Mouse (Mus musculus) erythroblast, embryonic 14.5 days (primary cell): ENCODE measurements at regions not wholly inside any gene's neighbourhood (a gene's known extent, or its start where the extent isn't known, plus 50 kb on each side); places are given as distances from the start of the nearest gene placed in this dataset.

Experiments used
- H3K27me3 ChIP-seq: 2 replicates; pipeline ENCODE4 v1.6.1; 2012; ENCODE audit warnings: inconsistent platforms; ENCODE audit not compliant: control insufficient read depth
- H3K36me3 ChIP-seq: 2 replicates; pipeline ENCODE4 v1.6.1; 2012; ENCODE audit warnings: mild to moderate bottlenecking, inconsistent platforms; ENCODE audit not compliant: control insufficient read depth
- H3K4me1 ChIP-seq: 2 replicates; pipeline ENCODE4 v1.6.1; 2012; ENCODE audit warnings: inconsistent platforms; ENCODE audit not compliant: control insufficient read depth
- H3K4me3 ChIP-seq: replicated peaks from 2 replicates; pipeline ENCODE3; 2012; ENCODE audit warnings: moderate library complexity, mild to moderate bottlenecking, inconsistent platforms
- H3K9me3 ChIP-seq: 2 replicates; pipeline ENCODE4 v1.6.1; 2012; ENCODE audit warnings: low read length, inconsistent platforms, mixed read lengths; ENCODE audit not compliant: control insufficient read depth
- GATA1 ChIP-seq: IDR thresholded peaks from 2 replicates; pipeline ENCODE4 v1.6.1; 2012; ENCODE audit warnings: low read length, inconsistent platforms, mixed read lengths
- TAL1 ChIP-seq: IDR thresholded peaks from 3 replicates; pipeline ENCODE4 v1.6.1; 2012; ENCODE audit warnings: low read length, inconsistent platforms, mixed read lengths

- Histone ChIP-seq H3K9me3 (no peaks in the 10 kb centered on the region), H3K27me3 (no peaks in the 10 kb centered on the region), H3K4me1 (no peaks in the 10 kb centered on the region), H3K4me3 (no peak overlapping the region), H3K36me3 (no peaks in the 10 kb centered on the region)
- TF ChIP-seq TAL1 (no peak), GATA1 (no peak)
These were observed 209.8 kb upstream of the Irx5 start for GRCm38 (mm10) chr8:92147672-92148071.

GRCm38 (mm10) chr8:92137091-92137882 is 220.1 kb upstream of the Irx5 start:
- 0 out of 2 replicates have a peak, but pooled peaks cover 2% of the 10 kb centered on the region for H3K27me3 ChIP-seq
- H3K4me1 ChIP-seq, result no peaks in the 10 kb centered on the region
- H3K9me3 ChIP-seq, result no peaks in the 10 kb centered on the region
- no peak overlapping the region for H3K4me3 ChIP-seq
- TF ChIP-seq TAL1, result no peak
- TF ChIP-seq GATA1, result no peak
- no peaks in the 10 kb centered on the region for H3K36me3 ChIP-seq

GRCm38 (mm10) chr8:92136413-92136812 is 221.0 kb upstream of the Irx5 start:
- no peak for TF ChIP-seq TAL1
- no peak for TF ChIP-seq GATA1

GRCm38 (mm10) chr8:92134434-92134833 is 223.0 kb upstream of the Irx5 start:
- Histone ChIP-seq H3K27me3 (0 out of 2 replicates have a peak, but pooled peaks cover 2% of the 10 kb centered on the region), H3K4me3 (no peak overlapping the region), H3K4me1 (no peaks in the 10 kb centered on the region), H3K9me3 (no peaks in the 10 kb centered on the region), H3K36me3 (no peaks in the 10 kb centered on the region)
- TF ChIP-seq GATA1 (no peak), TAL1 (no peak)

More at GRCm38 (mm10) chr8:92136413-92136812, 221.0 kb upstream of the Irx5 start:
- Histone ChIP-seq H3K9me3 (no peaks in the 10 kb centered on the region), H3K27me3 (0 out of 2 replicates have a peak, but pooled peaks cover 2% of the 10 kb centered on the region), H3K36me3 (no peaks in the 10 kb centered on the region), H3K4me3 (no peak overlapping the region), H3K4me1 (no peaks in the 10 kb centered on the region)

GRCm38 (mm10) chr8:92133484-92134406 is 223.7 kb upstream of the Irx5 start:
- Histone ChIP-seq H3K9me3 (no peaks in the 10 kb centered on the region), H3K27me3 (0 out of 2 replicates have a peak, but pooled peaks cover 2% of the 10 kb centered on the region), H3K36me3 (no peaks in the 10 kb centered on the region), H3K4me1 (no peaks in the 10 kb centered on the region), H3K4me3 (no peak overlapping the region)
- no peak for TF ChIP-seq TAL1
- no peak for TF ChIP-seq GATA1

- Histone ChIP-seq H3K4me1 (no peaks in the 10 kb centered on the region), H3K27me3 (0 out of 2 replicates have a peak, but pooled peaks cover 2% of the 10 kb centered on the region), H3K36me3 (no peaks in the 10 kb centered on the region), H3K9me3 (no peaks in the 10 kb centered on the region), H3K4me3 (no peak overlapping the region)
- TF ChIP-seq GATA1 (no peak), TAL1 (no peak)
These were observed 224.5 kb upstream of the Irx5 start for GRCm38 (mm10) chr8:92132949-92133348.

GRCm38 (mm10) chr8:92132526-92132925 is 224.9 kb upstream of the Irx5 start:
- H3K4me1 ChIP-seq, result no peaks in the 10 kb centered on the region
- no peaks in the 10 kb centered on the region for H3K9me3 ChIP-seq
- TF ChIP-seq TAL1 (no peak), GATA1 (no peak)
- no peaks in the 10 kb centered on the region for H3K36me3 ChIP-seq
- no peak overlapping the region for H3K4me3 ChIP-seq
- H3K27me3 ChIP-seq, result 0 out of 2 replicates have a peak, but pooled peaks cover 2% of the 10 kb centered on the region

- TF ChIP-seq TAL1, result no peak
- TF ChIP-seq GATA1, result no peak
- Histone ChIP-seq H3K4me3 (no peak overlapping the region), H3K36me3 (no peaks in the 10 kb centered on the region), H3K9me3 (no peaks in the 10 kb centered on the region), H3K27me3 (0 out of 2 replicates have a peak, but pooled peaks cover 2% of the 10 kb centered on the region), H3K4me1 (no peaks in the 10 kb centered on the region)
These were observed 227.3 kb upstream of the Irx5 start for GRCm38 (mm10) chr8:92130025-92130557.
